Mouse (Mus musculus): Measurements from ENCODE around the gene Arpc4. TPM values are rescaled to one million over a fixed set of nuclear protein-coding genes. Genes with fewer than 3 reads are reported as not detected.

The Arpc4 gene
- total RNA-seq, 2 experiments from 2014 or later, result 181 to 183 TPM

Small RNAs within 50 kb of the gene (microRNA-seq; reads per million reads assigned to microRNA genes)
- gene Gm24387, result not detected

Other genes with a start within 250 kb of the Arpc4 start
- gene Lhfpl4, start 182.7 kb upstream of the Arpc4 start, total RNA-seq (2021), result 1 to 10 TPM; 3.2 to 4.8 TPM
- gene Mtmr14, start 140.3 kb upstream of the Arpc4 start, total RNA-seq (2021), result 10 to 100 TPM; 27.4 to 35.3 TPM
- gene Cpne9, start 95.8 kb upstream of the Arpc4 start, total RNA-seq (2021), result 1 to 10 TPM in 1 of 2 experiments, under 1 TPM in 1; 0.90 to 1.2 TPM
- gene Brpf1, start 71.0 kb upstream of the Arpc4 start, total RNA-seq (2021), result 10 to 100 TPM; 32.6 to 37.2 TPM
- 10 to 100 TPM; 11.9 to 12.0 TPM for gene Ogg1, start 51.1 kb upstream of the Arpc4 start, total RNA-seq (2021)
- 10 to 100 TPM; 47.1 to 50.3 TPM for gene Camk1, start 34.1 kb upstream of the Arpc4 start, total RNA-seq (2021)
- 10 to 100 TPM; 30.5 to 37.1 TPM for gene Tada3, start 232 bp upstream of the Arpc4 start, total RNA-seq (2021)
- 1 to 10 TPM; 1.8 to 4.3 TPM for gene Ttll3, start 11.1 kb downstream of the Arpc4 start, total RNA-seq (2021)
- gene Rpusd3, start 41.2 kb downstream of the Arpc4 start, total RNA-seq (2021), result 10 to 100 TPM; 16.4 to 24.4 TPM
- gene Cidec, start 57.6 kb downstream of the Arpc4 start, total RNA-seq (2021), result 100 to 1,000 TPM; 397 to 418 TPM
- gene Jagn1, start 64.5 kb downstream of the Arpc4 start, total RNA-seq (2021), result 10 to 100 TPM; 47.6 to 48.4 TPM
- gene Il17re, start 80.4 kb downstream of the Arpc4 start, total RNA-seq (2021), result 1 to 10 TPM; 1.1 to 1.5 TPM
- gene Il17rc, start 93.3 kb downstream of the Arpc4 start, total RNA-seq (2021), result 10 to 100 TPM; 22.6 to 25.0 TPM
- 10 to 100 TPM; 35.8 to 43.1 TPM for gene Creld1, start 105.2 kb downstream of the Arpc4 start, total RNA-seq (2021)
- under 1 TPM; 0.30 to 0.55 TPM for gene Prrt3, start 123.8 kb downstream of the Arpc4 start, total RNA-seq (2021)
- gene Emc3, start 153.5 kb downstream of the Arpc4 start, total RNA-seq (2021), result 10 to 100 TPM; 76.9 to 81.2 TPM
- 1 to 10 TPM; 5.0 to 7.0 TPM for gene Fancd2, start 153.6 kb downstream of the Arpc4 start, total RNA-seq (2021)
- gene Fancd2os, start 222.6 kb downstream of the Arpc4 start, total RNA-seq (2021), result not detected
- 100 to 1,000 TPM; 139 to 159 TPM for gene Brk1, start 226.7 kb downstream of the Arpc4 start, total RNA-seq (2021)
- 10 to 100 TPM; 24.7 to 26.3 TPM for gene Vhl, start 245.8 kb downstream of the Arpc4 start, total RNA-seq (2021)

All from adrenal gland, postnatal 10 days (tissue).